Comparison of ENCODE assay signal across 9 mouse cellular contexts in the genomic region with DNA sequence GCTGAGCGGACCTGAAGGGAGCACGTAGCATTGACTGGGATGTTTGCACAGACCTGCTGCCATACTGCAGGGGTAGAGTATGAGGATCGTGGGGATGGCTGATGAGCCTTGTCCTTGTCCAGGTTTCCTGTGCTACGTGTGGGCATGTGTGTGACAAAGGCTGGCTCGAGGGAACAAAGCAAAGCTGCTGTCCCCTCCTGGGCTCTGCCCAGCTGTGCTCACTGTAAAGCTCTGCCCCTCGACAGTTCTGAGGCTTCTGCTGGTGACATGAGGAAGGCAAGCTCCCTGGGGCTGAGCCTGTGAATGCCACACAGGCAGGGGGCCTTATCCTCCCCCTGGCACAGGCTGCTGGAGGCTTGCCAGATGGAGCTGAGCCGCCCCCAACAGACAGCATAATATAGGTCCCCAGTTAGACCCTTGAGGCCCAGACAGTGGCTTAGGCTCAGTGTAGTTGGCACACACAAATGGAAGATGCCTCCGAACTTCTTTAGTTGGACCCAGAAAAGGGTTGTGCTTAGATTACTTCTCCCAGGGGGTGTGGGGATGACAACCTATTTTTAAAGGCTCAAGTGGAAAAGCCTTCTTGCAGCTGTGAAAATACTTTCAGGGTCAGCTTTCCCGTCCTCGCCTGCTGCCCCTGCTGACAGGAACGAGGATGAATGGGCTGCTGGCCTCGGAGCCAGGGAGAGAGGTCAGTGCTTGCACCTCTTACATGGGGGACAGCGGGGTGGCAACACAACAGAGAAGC. TPM values are rescaled to one million over a fixed set of nuclear protein-coding genes. Genes with fewer than 3 reads are reported as not detected.
DNase-seq lines count a peak whose midpoint lies in the region; ATAC-seq and TF ChIP-seq lines count a peak whose summit lies in the region.
"Had no signal": no experiment of that assay in that cellular context is flagged by ENCODE, and none has a peak within 500 bp of the region (broad histone marks: within the 10 kb centered on the region; RNA-seq: fewer than 3 reads in every experiment).

No protein-coding gene starts in this region.

- H3K9me3 ChIP-seq in lung, embryonic 14.5 days (ENCODE audit: low read depth, low read length), result no peaks in the 10 kb centered on the region
- no peaks in the 10 kb centered on the region for H3K9me3 ChIP-seq in embryonic facial prominence, embryonic 11.5 days (replicated peaks; ENCODE audit: control insufficient read depth, low read length)

- 0 out of 2 replicates have a peak, but pooled peaks have one; percentile 28 for ATAC-seq in lung, embryonic 14.5 days (ENCODE audit: insufficient read depth)
- ATAC-seq in embryonic facial prominence, embryonic 11.5 days (replicated peaks; ENCODE audit: insufficient number of reproducible peaks, low FRiP score, low TSS enrichment, low read depth), result no peak
- ATAC-seq in megakaryocyte progenitor cell, adult 5-6 weeks (replicated peaks; ENCODE audit: poor library complexity), result no peak

- H3K27ac ChIP-seq in lung, embryonic 14.5 days (ENCODE audit: low read depth), result no peak overlapping the region
- no peak overlapping the region for H3K27ac ChIP-seq in embryonic facial prominence, embryonic 11.5 days (replicated peaks; ENCODE audit: low read depth, low read length)

- H3K4me1 ChIP-seq in lung, embryonic 14.5 days (ENCODE audit: insufficient read depth), result 0 out of 2 replicates have a peak, but pooled peaks cover 2% of the 10 kb centered on the region
- no peaks in the 10 kb centered on the region; the same call in 1 of the 2 replicates for H3K4me1 ChIP-seq in embryonic facial prominence, embryonic 11.5 days (ENCODE audit: control insufficient read depth, insufficient read depth, low read length)

- DNase-seq in lung, embryonic 14.5 days, result peak; percentile 10
- no peak for DNase-seq in lung, adult 18-20 months
- DNase-seq in embryonic facial prominence, embryonic 11.5 days (ENCODE audit: low spot score), result peak; percentile 13
- peak; percentile 14 to 46 for DNase-seq in heart, postnatal 14 days
- DNase-seq in left cerebral cortex, adult 11 months (ENCODE audit: low spot score), result no peak
- no peak for DNase-seq in layer of hippocampus, adult 11-12 months (ENCODE audit: low spot score)

- H3K79me2 ChIP-seq in myocyte (ENCODE audit: control insufficient read depth, insufficient read depth), result no peaks in the 10 kb centered on the region

- intact Hi-C loops in heart, postnatal 14 days (cut with DNase I), result no loop called here

- WGBS in lung, embryonic 14.5 days, result 29% methylated on average over 13 of the region's 13 CpGs
- WGBS in embryonic facial prominence, embryonic 11.5 days, result 26% methylated on average over 13 of the region's 13 CpGs

- H3K36me3 ChIP-seq in lung, embryonic 14.5 days (ENCODE audit: insufficient read depth), result no peaks in the 10 kb centered on the region
- no peaks in the 10 kb centered on the region for H3K36me3 ChIP-seq in embryonic facial prominence, embryonic 11.5 days (replicated peaks; ENCODE audit: control insufficient read depth, insufficient read depth, low read depth, low read length)
- H3K36me3 ChIP-seq in myocyte (ENCODE audit: control insufficient read depth, insufficient read depth), result no peaks in the 10 kb centered on the region

- H3K4me2 ChIP-seq in lung, embryonic 14.5 days, result no peak overlapping the region
- no peak overlapping the region for H3K4me2 ChIP-seq in embryonic facial prominence, embryonic 11.5 days (ENCODE audit: low read depth, low read length)
- peak overlapping the region; percentile 30 for H3K4me2 ChIP-seq in myocyte (ENCODE audit: low read depth)

- no peak overlapping the region for H3ac ChIP-seq in myocyte (ENCODE audit: control insufficient read depth, insufficient read length)

- H3K27me3 ChIP-seq in lung, embryonic 14.5 days (ENCODE audit: insufficient read depth, low read length), result no peaks in the 10 kb centered on the region
- H3K27me3 ChIP-seq in embryonic facial prominence, embryonic 11.5 days (ENCODE audit: control insufficient read depth, insufficient read depth, low read length), result no peaks in the 10 kb centered on the region
- no peaks in the 10 kb centered on the region for H3K27me3 ChIP-seq in myocyte (ENCODE audit: control insufficient read depth, insufficient read depth, insufficient read length)

- no peak for TF ChIP-seq POLR2A in myocyte (IDR thresholded peaks at IDR 0.05; ENCODE audit: insufficient read length, low read depth)

- H3K9ac ChIP-seq in lung, embryonic 14.5 days, result no peak overlapping the region
- H3K9ac ChIP-seq in embryonic facial prominence, embryonic 11.5 days (replicated peaks; ENCODE audit: low read length), result no peak overlapping the region

- no peak overlapping the region for H3K4me3 ChIP-seq in lung, embryonic 14.5 days (ENCODE audit: low read depth, low read length)
- no peak overlapping the region for H3K4me3 ChIP-seq in embryonic facial prominence, embryonic 11.5 days (ENCODE audit: low read depth, low read length)
- no peak overlapping the region for H3K4me3 ChIP-seq in myocyte
- H3K4me3 ChIP-seq: erythroblast, embryonic 14.5 days had no signal

- no peak for TF ChIP-seq CTCF in lung, embryonic 14.5 days (IDR thresholded peaks at IDR 0.05; ENCODE audit: low read depth)

TF ChIP-seq in myocyte, 11 proteins besides CTCF, POLR2A, EP300 and RAD21:
- TF ChIP-seq REST (IDR thresholded peaks at IDR 0.05; ENCODE audit: insufficient read depth, insufficient read length), result no peak
- peak; percentile 16 to 62 (median 36) for TF ChIP-seq MYOG (IDR thresholded peaks at IDR 0.05; ENCODE audit: control insufficient read depth in 1 of 3, insufficient read depth in 1 of 3, insufficient read length in 2 of 3, low read depth in 2 of 3)
- no peak for TF ChIP-seq POLR2AphosphoS2 (IDR thresholded peaks at IDR 0.05; ENCODE audit: insufficient read length, low read depth)
- TF ChIP-seq E2F4 (IDR thresholded peaks at IDR 0.05; ENCODE audit: insufficient read depth), result no peak
- TF ChIP-seq MYOD1 (IDR thresholded peaks at IDR 0.05; ENCODE audit: control insufficient read depth in 1 of 3, insufficient read length in 2 of 3, low read depth in 2 of 3), result peak in 1 of 3 experiments; percentile 17
- no peak for TF ChIP-seq MAX (IDR thresholded peaks at IDR 0.05; ENCODE audit: low read depth)
- TF ChIP-seq CEBPB (IDR thresholded peaks at IDR 0.05; ENCODE audit: insufficient read depth, poor library complexity, severe bottlenecking), result no peak
- peak; percentile 43 for TF ChIP-seq TCF12 (IDR thresholded peaks at IDR 0.05; ENCODE audit: insufficient read depth, poor library complexity, severe bottlenecking)

RNA-seq across cellular contexts. Expression of a gene that starts 16.7 kb away (rescaled TPM):
- polyA plus RNA-seq in lung, embryonic 14.5 days (2014; fragmentation: Nextera tagmentation; extraction: Ambion mirVana), result 17.4 and 20.2 TPM in 2 replicates
- polyA plus RNA-seq in embryonic facial prominence, embryonic 11.5 days (2014; fragmentation: Nextera tagmentation; extraction: Ambion mirVana), result 18.6 and 23.9 TPM in 2 replicates
- 10 to 100 TPM; 35.4 to 36.2 TPM for total RNA-seq in heart, postnatal 14 days (2021)
- 21.2 TPM for polyA plus RNA-seq in myocyte (2012; fragmentation: generic; extraction: Trizol)
- 13.8 and 22.6 TPM in 2 replicates for total RNA-seq in megakaryocyte progenitor cell, adult 5-6 weeks (2015)
- total RNA-seq in megakaryocyte progenitor cell, adult 5-6 weeks (2017), result 8.4 and 9.3 TPM in 2 replicates

Comparison
In these comparisons a context has a peak if more than half of its experiments do, and no peak if none do; other contexts are left out.
1. DNase-seq: peak in lung, embryonic 14.5 days (single experiment), embryonic facial prominence, embryonic 11.5 days (single experiment) and heart, postnatal 14 days (2 of 2); none in lung, adult 18-20 months (0 of 2), left cerebral cortex, adult 11 months (single experiment) and layer of hippocampus, adult 11-12 months (single experiment).